Mouse (Mus musculus) neural tube, embryonic 14.5 days (tissue): ENCODE data around the gene Madcam1. TPM values are rescaled to one million over a fixed set of nuclear protein-coding genes. Genes with fewer than 3 reads are reported as not detected.
A peak's percentile ranks its signal among the peaks of the same experiment; 100 is the strongest.

Experiments used
- ATAC-seq: fragments of 200-750 bp; cut with Nextera tagmentation; 2 replicates; pipeline ENCODE4 v1.8.0; 2017; ENCODE audit warnings: low read depth, mild to moderate bottlenecking, moderate TSS enrichment, moderate library complexity
- H3K27ac ChIP-seq: fragments of 300-500 bp; sonication (generic); 2 replicates; pipeline ENCODE4 v1.5.1; 2014; ENCODE audit warnings: low read depth, mild to moderate bottlenecking, control low read depth, low read length, moderate library complexity, mixed read lengths
- H3K27me3 ChIP-seq: fragments of 300-500 bp; sonication (generic); 2 replicates; pipeline ENCODE4 v1.6.1; 2014; ENCODE audit warnings: low read length; ENCODE audit not compliant: control insufficient read depth, insufficient read depth
- H3K36me3 ChIP-seq: fragments of 300-500 bp; sonication (generic); 2 replicates; pipeline ENCODE4 v1.6.1; 2014; ENCODE audit warnings: low read length, mixed read lengths; ENCODE audit not compliant: control insufficient read depth, insufficient read depth
- H3K4me1 ChIP-seq: fragments of 300-500 bp; sonication (generic); 2 replicates; pipeline ENCODE4 v1.6.1; 2014; ENCODE audit warnings: low read length; ENCODE audit not compliant: control insufficient read depth, insufficient read depth
- H3K4me2 ChIP-seq: fragments of 300-500 bp; sonication (generic); 2 replicates; pipeline ENCODE4 v1.6.1; 2014; ENCODE audit warnings: mild to moderate bottlenecking, low read depth, low read length, control low read depth
- H3K4me3 ChIP-seq: fragments of 300-500 bp; sonication (generic); 2 replicates; pipeline ENCODE4 v1.5.1; 2014; ENCODE audit warnings: low read depth, low read length, control low read depth, mixed read lengths
- H3K9ac ChIP-seq: fragments of 300-500 bp; sonication (generic); replicated peaks from 2 replicates; pipeline ENCODE4 v1.6.1; 2014; ENCODE audit warnings: low read depth, mild to moderate bottlenecking, control low read depth, low read length, mixed read lengths
- H3K9me3 ChIP-seq: fragments of 300-500 bp; sonication (generic); 2 replicates; pipeline ENCODE4 v1.6.1; 2016; ENCODE audit warnings: low read length; ENCODE audit not compliant: control insufficient read depth
- WGBS: fragments of 180-500 bp; shearing (Covaris S2); extraction: QIAGEN DNeasy Blood & Tissue Kit; methylation state at CpG from one replicate; pipeline ENCODE4 v1.1.7; 2014; 5-methylcytosine and 5-hydroxymethylcytosine counted together
- polyA plus RNA-seq: library from polyadenylated mRNA; unstranded; fragments of >200 nt; fragmentation: Nextera tagmentation; extraction: Ambion mirVana; gene quantifications from 2 replicates; pipeline ENCODE4 v1.2.1, GENCODE M21; 2014

The Madcam1 gene
- polyA plus RNA-seq, 1 experiment from 2014 or later = 0.82 TPM

- Histone ChIP-seq H3K9me3 (no peaks in the 10 kb centered on the region), H3K27me3 (no peaks in the 10 kb centered on the region), H3K4me2 (peak overlapping the region; percentile 89), H3K4me1 (peaks cover 17% of the 10 kb centered on the region), H3K27ac (no peak overlapping the region), H3K9ac (peak overlapping the region; percentile 74; the same call in 1 of the 2 replicates), H3K4me3 (peak overlapping the region; percentile 65; the same call in 1 of the 2 replicates), H3K36me3 (peaks cover 34% of the 10 kb centered on the region)
- 87% methylated on average over 6 of the region's 6 CpGs for WGBS
- ATAC-seq = no peak
Observed at GRCm38 (mm10) chr10:79683726-79684640, 19.6 kb downstream of the Madcam1 start.

GRCm38 (mm10) chr10:79684770-79685600 is 20.6 kb downstream of the Madcam1 start:
- WGBS = 95% methylated on average over 25 of the region's 25 CpGs
- Histone ChIP-seq H3K27ac (no peak overlapping the region), H3K9me3 (no peaks in the 10 kb centered on the region), H3K36me3 (peaks cover 34% of the 10 kb centered on the region), H3K4me3 (no peak overlapping the region), H3K4me1 (peaks cover 17% of the 10 kb centered on the region), H3K4me2 (no peak overlapping the region), H3K27me3 (no peaks in the 10 kb centered on the region), H3K9ac (no peak overlapping the region)
- ATAC-seq = no peak

GRCm38 (mm10) chr10:79686219-79686618 is 21.9 kb downstream of the Madcam1 start:
- no peak for ATAC-seq
- Histone ChIP-seq H3K4me3 (no peak overlapping the region), H3K27me3 (no peaks in the 10 kb centered on the region), H3K27ac (no peak overlapping the region), H3K4me1 (peaks cover 13% of the 10 kb centered on the region), H3K36me3 (peaks cover 34% of the 10 kb centered on the region), H3K4me2 (no peak overlapping the region), H3K9ac (no peak overlapping the region), H3K9me3 (no peaks in the 10 kb centered on the region)
- 91% methylated on average over 2 of the region's 2 CpGs for WGBS

- Histone ChIP-seq H3K27me3 (no peaks in the 10 kb centered on the region), H3K36me3 (peaks cover 34% of the 10 kb centered on the region), H3K27ac (no peak overlapping the region), H3K9ac (no peak overlapping the region), H3K9me3 (no peaks in the 10 kb centered on the region), H3K4me1 (peaks cover 12% of the 10 kb centered on the region), H3K4me2 (no peak overlapping the region), H3K4me3 (no peak overlapping the region)
- no peak for ATAC-seq
- WGBS = 93% methylated on average over 1 of the region's 1 CpGs
Observed at GRCm38 (mm10) chr10:79686691-79687090, 22.3 kb downstream of the Madcam1 start.

- Histone ChIP-seq H3K4me2 (no peak overlapping the region), H3K9me3 (no peaks in the 10 kb centered on the region), H3K27me3 (no peaks in the 10 kb centered on the region), H3K4me1 (peaks cover 12% of the 10 kb centered on the region), H3K9ac (no peak overlapping the region), H3K4me3 (no peak overlapping the region), H3K36me3 (peaks cover 34% of the 10 kb centered on the region), H3K27ac (no peak overlapping the region)
- ATAC-seq = no peak
- 97% methylated on average over 6 of the region's 6 CpGs for WGBS
Observed at GRCm38 (mm10) chr10:79687513-79687912, 23.2 kb downstream of the Madcam1 start.

GRCm38 (mm10) chr10:79688720-79689119 is 24.4 kb downstream of the Madcam1 start, which contains the start of gene Gzmm:
Gzmm (plus strand) TSS chr10:79689020.
- Histone ChIP-seq H3K4me3 (no peak within 1 kb of the TSS), H3K27me3 (no peaks in the 10 kb centered on the region), H3K4me1 (peaks cover 3% of the 10 kb centered on the region), H3K27ac (no peak within 1 kb of the TSS), H3K9ac (no peak within 1 kb of the TSS), H3K9me3 (no peaks in the 10 kb centered on the region), H3K4me2 (no peak within 1 kb of the TSS), H3K36me3 (peaks cover 34% of the 10 kb centered on the region)
- WGBS = 83% methylated on average over 4 of the region's 4 CpGs
- no peak for ATAC-seq

- Histone ChIP-seq H3K9me3 (no peaks in the 10 kb centered on the region), H3K36me3 (peaks cover 34% of the 10 kb centered on the region), H3K4me1 (no peaks in the 10 kb centered on the region), H3K27ac (no peak overlapping the region), H3K4me2 (no peak overlapping the region), H3K27me3 (no peaks in the 10 kb centered on the region), H3K4me3 (no peak overlapping the region), H3K9ac (no peak overlapping the region)
- ATAC-seq = no peak
- WGBS = 94% methylated on average over 3 of the region's 3 CpGs
Observed at GRCm38 (mm10) chr10:79689178-79689577, 24.8 kb downstream of the Madcam1 start.

- 100% methylated on average over 2 of the region's 2 CpGs for WGBS
- Histone ChIP-seq H3K4me3 (no peak overlapping the region), H3K9me3 (no peaks in the 10 kb centered on the region), H3K4me1 (no peaks in the 10 kb centered on the region), H3K27me3 (no peaks in the 10 kb centered on the region), H3K27ac (no peak overlapping the region), H3K4me2 (no peak overlapping the region), H3K9ac (no peak overlapping the region), H3K36me3 (peaks cover 13% of the 10 kb centered on the region)
- no peak for ATAC-seq
Observed at GRCm38 (mm10) chr10:79691986-79692548, 27.7 kb downstream of the Madcam1 start.
